Mouse (Mus musculus) layer of hippocampus, postnatal 25 days (tissue): ENCODE data around the gene Kars. TPM values are rescaled to one million over a fixed set of nuclear protein-coding genes. Genes with fewer than 3 reads are reported as not detected.
A peak's percentile ranks its signal among the peaks of the same experiment; 100 is the strongest.

ENCODE experiments used
- DNase-seq, 2 experiments: peaks; one replicate each; pipeline ENCODE4 v3.0.0; 2022; ENCODE audit warnings: mixed read lengths in 2 of 2, low spot score in 1 of 2; ENCODE audit errors: extremely low spot score in 1 of 2
- total RNA-seq, 2 experiments: library from RNA; stranded (reverse); gene quantifications; 2 replicates each; pipeline ENCODE4 v1.2.3; 2021

The Kars gene
- total RNA-seq, 2 experiments from 2014 or later, result 77.2 to 82.6 TPM

DNA sequence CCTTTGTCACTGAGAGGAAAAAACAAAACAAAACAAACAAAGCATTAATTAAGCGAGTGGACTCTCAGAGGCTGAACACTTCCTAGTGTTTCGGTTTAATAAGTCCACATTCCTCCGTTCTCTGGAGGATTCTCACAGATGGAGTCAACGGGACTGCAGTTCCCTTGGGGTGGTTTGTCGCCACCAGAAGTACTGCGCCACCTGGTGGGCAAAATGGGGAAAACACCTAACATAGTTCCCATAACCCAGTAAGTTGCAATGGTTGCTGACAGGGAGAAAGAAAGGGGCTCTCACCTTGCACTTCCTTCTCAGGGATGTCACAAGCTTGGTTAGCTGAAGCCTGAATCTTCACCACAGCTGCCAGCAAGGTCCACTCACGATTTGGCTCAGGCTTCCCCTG lies 21.2 kb downstream of the Kars start:
- peak; percentile 74 to 91 for DNase-seq

DNA sequence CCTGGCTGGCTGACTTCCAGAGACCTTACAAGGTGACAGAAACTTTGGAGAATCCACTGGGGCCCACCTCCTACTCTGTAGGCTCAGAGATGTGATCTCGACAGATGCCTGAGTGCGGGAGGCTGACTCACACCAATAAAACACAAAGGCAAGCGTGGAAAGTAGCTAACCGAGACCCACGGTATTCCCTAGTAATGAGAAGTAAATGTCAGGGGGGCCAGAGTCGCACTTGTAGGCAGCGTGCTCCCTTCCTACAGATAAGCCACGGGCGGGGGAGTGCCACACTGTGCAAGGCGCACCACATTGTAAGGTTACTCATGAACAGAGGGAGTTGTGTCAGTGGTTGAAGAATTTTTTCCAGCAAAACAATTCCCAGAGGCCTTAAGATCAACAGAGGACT lies 26.6 kb downstream of the Kars start:
- DNase-seq, result no peak

DNA sequence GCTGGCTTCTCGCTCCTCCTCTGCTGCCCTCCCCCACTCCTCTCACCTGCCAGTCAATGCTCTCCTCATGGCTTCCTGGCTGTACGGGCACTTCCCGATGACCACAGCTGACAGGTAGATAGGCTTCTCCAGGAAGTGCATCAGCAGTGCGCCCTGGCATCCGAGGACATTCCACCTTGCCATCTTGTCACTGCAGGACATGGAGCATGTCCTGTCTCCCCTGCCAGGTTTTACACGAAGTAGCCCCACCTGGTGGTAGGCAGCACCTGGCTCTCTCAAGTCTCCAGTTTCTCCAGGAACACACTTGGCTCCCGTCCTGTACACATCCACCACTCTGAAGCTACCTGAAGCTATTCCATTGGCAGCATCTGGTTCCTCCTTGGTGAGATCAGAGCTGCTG lies 29.0 kb downstream of the Kars start:
- no peak for DNase-seq

DNA sequence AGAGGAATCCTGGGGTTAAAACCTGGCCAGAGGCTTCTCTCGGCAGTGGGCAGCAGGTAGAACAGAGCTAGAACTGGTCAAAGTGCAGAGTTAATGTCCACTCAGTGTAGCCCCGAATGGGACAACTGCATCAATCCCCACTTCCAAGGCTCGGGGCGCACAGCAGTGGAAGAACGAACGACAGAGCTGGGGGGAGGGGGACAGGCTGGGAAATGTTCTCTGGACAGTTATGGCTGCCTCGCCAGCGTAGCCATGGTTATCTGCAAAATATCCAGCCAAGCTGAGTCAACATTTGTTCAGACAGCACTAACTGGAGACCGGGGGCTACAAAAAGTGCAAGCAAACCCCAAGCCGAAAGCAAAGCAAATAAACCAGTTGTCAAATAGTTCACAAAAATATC lies 33.0 kb downstream of the Kars start:
- DNase-seq, result no peak

DNA sequence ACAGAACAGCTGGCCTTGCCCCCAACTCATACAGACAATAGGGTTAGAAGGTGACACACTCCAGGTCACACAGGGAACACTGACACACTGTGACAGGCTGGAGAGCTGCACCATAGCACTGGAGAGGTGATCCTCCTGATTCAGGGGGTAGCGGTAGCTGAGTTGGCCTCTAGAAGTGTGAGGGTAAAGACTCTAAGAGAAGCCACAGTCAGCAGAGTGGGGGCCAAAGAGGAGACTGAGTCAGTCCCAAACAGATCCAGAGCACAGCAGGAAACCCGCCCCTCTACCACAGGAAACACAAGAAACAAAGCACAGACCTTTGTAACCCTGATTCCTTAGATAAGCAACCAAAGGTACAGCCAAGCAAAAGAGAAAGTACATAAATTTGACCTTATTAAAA lies 34.8 kb downstream of the Kars start:
- no peak for DNase-seq

DNA sequence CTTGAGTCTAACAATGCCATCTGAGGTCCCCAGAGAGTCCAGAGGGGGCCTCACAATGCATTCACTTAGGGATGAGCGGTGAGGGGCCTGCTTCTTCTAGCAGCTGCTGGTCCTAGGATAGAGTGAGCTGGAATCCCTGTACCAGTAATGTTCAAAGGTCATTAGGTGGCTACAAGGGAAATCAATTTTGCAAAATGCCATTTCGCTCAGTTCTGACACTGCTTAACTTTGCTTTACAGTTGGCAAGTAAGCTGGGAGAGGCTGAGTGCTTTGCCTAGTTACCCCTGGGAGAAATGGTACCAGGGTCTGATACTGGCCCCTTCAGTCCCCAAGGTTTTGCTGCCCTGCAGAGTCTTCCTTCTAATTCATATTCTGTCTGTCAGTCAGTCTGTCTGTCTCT lies 35.4 kb downstream of the Kars start:
- no peak for DNase-seq

DNA sequence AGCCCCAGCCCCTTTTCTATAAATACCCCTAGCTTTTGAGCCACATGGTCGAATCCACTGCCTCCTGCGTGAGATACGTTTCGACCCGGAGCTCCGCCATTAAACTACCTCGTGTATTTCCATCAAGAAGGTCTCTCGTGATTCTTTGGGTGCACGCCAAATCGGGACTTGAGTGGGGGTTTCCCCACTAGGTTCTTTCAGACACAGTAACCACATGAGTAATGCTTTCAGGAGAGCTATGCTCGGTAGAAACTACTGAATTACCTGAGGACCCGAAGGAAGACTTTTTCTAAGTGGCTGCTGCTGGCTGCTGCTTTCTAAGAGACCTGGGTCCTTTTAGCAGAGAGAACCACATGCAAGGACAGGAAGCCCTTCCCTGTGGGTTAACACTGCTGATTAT lies 37.0 kb downstream of the Kars start:
- no peak for DNase-seq

DNA sequence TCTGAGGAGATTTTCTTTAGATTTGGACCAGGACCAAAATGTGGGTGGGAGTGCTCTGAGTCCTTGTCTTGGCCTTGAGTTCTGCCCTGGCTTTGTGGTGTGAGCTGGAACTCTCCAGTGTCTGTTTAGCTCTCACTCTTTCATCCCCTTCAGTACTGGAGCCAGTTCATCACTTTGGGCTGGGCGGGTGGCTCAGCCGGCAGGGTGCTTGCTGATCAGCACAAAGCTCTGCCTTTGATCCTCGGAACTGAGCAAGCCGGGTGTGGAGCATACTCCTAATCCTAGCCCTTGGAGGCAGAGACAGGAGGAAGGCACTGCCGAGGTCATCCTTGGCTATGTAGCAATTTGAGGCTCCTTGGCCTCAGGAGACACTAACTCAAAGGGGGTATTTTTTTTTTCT lies 42.1 kb downstream of the Kars start:
- DNase-seq, result no peak

DNA sequence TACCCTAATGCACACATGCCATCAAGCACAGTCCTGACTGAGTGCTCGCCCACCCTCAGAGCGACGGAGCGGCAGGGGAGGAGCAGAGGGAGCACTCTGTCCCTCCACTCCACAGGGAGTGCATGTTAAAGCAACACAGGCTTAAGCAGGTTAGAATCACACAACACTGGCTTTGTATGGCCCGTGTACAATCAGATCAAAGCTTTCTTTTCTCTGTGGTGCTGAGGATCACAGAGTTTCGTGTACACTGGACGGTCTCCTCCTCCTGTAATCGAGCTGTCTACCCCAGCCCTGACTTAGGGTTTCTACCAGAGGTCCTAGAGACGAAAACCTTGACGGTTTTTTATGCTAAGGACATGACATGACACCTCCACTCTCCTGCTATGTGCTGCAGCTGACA lies 42.6 kb downstream of the Kars start:
- no peak for DNase-seq

DNA sequence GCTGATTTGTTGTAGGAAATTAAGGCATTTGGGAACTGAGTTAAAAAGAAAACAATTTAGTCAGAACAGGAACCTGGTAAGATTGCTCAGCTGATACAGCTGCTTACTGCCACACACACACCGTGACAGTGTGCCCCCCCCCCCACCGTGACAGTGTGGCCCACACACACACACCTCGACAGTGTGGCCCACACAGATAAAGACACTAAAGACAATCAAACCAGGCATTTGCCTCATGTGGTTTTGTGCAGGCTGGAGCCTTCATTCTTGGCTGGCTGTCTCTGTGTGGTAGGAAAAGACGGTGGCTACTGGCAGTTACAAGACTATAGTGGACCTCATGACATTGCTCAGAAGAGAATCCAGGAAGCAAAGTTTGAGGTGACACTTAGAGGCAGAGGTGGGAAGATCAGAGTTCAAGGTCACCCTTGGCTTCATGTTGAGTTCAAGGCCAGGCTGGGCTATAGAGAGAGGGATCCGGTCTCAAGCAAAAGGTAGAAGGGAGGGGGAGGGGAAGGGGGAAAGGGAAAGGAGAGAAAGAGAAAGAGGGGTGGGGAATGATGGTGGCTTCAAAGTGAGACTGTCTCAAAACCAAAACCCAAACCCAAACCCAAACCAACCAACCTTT lies 43.8 kb downstream of the Kars start:
- DNase-seq, result no peak

DNA sequence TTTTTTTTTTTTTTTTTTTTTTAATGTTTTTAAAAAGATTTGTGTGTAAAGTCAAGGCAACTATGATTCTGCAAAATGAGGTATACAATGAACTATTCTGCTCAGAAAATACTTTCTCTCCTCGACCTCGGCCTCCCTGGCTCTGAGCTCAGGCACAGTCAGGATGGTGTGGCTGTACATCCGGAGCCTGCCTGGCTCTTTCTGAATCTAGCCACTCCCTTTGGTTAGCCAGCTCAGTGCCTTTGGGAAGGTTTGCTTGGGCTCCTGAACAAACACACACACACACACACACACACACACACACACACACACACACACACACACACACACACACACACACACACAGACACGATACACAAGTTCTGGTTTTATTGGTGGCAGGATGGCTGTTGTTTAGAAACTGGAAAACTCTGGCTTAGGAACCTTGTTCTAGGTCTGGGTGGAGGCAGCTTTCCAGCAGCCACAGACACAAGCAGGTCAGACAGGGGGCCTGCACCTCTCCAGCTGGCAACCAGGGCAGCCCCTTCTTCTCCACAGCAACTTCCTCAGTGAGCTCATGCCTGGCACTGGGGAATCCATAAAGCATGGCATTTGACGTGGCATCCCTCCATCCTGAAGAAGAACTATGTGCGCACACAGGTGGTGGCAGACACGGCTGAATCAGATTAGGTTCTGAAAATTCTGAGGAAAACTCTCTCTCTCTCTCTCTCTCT lies 46.1 kb downstream of the Kars start:
- DNase-seq, result no peak

DNA sequence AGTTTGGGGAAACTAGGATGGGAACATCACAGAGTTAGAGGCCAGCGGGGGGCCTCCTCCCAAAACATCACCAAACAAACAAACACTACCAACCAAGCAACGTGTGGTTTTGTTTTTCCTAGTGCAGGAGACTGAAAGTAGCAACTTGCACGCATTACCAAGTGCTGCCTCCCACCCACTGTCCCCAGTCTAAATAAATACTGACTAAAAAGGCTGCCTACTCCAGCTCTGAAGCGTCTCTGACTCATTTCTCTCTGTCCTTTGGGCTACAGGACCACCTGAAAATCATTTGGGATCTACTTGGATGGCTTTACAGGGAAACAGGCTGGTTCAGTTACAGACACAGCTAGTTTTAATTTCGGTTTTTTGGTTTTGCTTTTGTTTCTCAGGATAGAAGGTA lies 46.8 kb downstream of the Kars start:
- no peak for DNase-seq

DNA sequence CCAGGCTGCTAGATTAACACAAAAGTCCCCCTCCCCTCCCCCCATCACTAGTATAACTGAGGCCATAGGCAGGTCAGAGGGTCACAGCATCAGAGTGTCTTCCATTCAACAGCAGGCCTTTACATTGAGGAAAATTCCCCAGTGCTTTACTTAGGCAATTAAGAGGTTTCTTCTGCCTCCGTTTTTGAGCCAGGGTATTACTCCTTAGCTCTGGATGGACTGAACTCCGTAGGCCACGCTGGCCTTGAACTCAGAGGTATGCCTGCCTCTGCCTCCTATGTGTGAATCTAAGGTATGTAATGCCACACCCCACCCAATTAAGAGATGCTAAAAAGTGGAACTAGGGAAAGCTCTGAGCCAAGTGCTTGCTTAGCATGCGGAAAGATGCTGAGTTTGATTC lies 47.6 kb downstream of the Kars start:
- no peak for DNase-seq

DNA sequence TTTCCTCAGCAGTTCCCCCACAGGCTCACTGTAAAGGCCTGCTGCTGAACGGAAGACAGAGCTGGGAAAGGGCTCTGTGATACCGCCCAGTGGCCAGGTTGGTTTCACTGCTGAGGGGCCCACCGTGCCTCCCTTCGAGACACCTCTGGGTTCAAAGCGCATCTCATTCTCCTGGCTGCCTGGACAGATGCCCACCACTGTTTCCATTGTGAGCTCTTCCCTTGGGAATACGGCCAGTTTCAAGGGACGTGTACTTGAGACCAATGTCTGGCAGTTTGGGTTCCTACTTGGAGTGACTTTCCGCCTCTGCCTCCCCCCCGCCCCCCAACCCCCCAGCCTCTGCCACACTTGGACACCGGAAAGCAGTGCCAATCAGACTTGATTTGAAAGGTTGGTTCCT lies 48.0 kb downstream of the Kars start:
- no peak for DNase-seq

DNA sequence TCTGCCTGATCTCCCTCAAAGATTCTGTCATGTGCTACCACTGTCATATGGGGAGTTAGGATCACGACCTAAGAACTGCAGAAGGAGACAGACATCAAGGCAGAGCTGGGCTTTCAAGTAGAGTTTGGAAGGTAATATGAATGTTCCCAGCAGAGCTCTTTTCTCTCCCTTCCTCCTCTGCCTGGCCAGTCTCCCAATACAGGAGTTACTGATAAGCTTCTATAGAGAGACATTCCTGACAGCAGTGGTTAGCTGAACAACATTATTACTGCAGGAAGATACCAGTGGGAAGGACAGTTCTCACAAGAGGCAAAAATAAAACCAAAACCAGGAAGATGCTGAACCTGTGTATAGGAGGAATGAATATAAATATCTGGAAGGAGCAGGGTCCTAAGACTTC lies 48.5 kb downstream of the Kars start:
- DNase-seq, result no peak

DNA sequence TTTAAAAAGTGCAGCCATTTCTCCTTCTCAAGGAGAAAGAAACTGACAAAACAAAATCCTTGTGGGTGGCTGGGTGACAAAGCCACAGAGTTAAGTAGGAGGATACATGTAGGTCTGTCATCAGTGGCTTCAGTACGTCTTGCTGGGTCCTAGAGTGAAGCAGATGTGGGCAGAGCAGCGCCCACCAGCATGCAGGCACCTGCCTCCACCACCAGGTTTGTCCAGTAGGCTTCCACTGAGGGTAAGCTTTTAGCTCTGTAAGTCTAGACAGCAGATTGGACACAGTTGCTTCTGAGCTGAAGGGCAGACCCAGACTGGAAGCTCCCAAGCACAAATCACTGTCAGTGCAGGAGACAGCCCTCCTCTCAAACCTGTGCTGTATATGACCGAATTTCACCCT lies 49.8 kb downstream of the Kars start:
- DNase-seq, result no peak

DNA sequence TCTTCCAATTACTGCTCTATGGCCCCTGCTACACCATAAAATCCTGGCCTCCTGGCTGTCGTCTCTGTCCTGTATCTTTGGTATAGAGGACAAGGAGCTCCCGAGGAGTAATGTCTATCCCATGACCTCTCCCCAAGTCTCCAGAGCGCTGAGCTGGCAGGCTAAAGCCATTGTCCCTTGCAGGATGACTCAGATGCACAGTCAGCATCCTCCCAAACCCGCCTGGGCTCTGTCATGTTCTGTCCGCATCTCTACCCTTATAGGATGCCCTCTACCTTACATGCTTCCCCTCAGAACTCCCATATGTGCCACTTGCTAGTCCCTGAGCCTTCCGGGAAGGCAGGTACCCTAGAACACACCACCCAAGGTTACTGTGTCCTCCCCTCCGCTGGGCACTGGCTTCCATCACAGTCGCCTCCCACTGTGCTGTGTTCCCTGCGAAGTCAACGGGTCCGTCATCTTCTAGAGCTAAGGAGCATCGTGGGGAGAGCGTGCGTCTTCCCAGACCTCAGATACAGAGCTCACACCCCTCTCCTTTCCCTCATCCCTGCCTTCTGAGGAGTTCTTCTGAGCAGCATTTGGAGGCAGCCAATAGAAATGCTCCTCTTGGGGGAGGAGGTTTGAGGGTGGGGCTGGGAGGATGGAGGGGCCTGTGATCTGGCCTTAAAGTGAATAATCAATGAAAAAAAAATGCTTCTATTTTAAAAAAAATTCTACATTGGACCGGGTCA lies 50.4 kb downstream of the Kars start:
- DNase-seq, result no peak

DNA sequence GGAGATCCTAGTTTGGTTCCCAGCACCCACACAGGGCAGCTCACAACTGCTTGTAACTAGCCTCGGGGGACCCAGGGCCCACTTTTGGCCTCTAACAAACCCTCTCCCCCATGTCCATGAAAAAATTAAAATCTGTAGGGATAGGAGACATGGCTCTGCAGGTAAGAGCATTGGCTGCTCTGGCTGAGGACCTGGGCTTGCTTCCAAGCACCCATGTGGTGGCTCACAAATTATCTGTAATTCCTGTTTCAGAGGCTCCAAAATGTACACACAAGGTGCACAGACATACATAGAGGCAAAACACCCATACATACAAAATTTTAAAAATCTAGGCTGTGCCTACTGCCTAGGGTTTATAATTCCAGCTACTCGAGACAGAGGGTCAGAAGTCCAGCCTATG lies 53.9 kb downstream of the Kars start:
- DNase-seq, result no peak

DNA sequence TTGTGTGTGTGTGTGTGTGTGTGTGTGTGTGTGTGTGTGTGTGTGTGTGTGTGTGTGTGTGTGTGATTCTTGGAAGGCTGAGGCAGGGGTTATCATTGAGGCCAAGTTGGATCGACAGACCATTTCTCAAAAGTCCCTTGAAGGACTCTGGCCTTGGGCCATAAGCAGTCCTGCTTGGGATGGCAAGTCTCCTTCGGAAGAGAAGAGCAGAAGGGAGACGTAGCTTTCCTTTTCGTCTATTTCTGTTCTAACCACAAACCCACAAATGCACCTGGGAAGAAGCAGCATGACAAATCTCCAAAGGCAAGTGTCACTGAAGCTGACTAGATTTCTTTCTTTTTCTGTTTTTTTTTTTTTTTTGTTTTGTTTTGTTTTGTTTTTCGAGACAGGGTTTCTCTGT lies 55.2 kb downstream of the Kars start:
- DNase-seq, result no peak

DNA sequence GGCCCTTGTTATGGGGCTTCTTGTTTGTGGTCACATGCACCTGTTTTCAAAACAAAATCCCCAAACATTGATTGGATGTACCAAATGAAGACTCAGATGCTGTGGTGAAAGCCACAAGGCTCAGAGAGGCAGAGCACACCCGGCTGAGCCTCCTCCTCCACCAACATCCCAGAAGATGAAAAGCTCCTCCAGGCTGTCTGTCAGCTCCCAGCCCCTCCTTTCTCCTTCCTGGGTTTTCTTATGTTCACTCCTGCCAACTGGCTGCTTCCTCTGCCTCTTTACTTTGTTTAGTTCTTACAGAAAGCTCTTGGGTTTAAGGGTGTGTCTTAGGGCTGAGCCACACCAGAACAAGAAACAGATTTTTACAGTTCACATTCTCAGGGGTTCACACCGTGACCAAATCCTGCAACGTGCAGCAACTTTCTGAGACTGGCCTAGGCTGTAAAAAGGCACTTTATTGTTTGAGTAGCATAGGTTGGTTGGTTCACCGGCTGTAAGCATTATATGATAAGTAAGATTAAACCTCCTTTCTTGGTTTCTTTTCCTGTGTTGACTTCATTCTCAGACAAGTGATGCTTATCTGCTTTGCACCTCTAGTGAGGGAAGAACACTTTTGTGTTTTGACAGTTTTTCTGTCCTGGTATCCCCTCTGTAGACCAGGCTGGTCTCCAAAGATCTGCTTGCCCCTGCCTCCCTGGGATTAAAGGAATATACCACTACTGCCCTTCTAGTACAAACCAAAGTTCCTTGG lies 56.1 kb downstream of the Kars start:
- no peak for DNase-seq

DNA sequence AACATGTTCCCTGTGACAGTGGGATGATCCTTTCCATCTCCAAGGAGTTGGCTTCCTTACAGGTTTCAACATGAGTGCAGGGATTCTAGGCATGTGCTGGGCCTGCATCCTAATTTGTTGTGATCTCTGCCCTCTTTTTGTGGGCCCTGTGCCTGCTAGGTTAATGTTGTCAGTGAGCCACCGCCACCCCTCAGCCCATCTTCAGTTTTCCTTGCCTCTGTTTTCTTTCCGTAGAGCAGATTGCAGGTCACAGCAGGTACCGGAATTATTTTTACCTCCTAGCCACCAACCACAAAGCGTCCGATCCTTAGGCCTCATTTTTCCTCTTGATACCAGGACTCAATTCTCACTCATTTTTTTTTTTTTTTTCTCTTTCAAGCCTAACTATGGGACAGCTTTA lies 59.2 kb downstream of the Kars start:
- DNase-seq, result no peak
